Mouse (Mus musculus) c-Kit-negative CD71-positive TER-119-positive erythroid progenitor cells, embryonic 14.5 days (primary cell): ENCODE results near the gene Ilf3.

Source experiments
- DNase-seq: peaks from one replicate; pipeline ENCODE4 v3.0.0-alpha.2; 2013; ENCODE audit warnings: low read depth, low spot score

The Ilf3 gene

GRCm38 (mm10) chr9:21340411-21340810, 27.3 kb upstream of the Ilf3 start:
- DNase-seq, result no peak

- no peak for DNase-seq
These were observed 20.9 kb upstream of the Ilf3 start for GRCm38 (mm10) chr9:21346627-21347365.

- no peak for DNase-seq
These were observed 19.5 kb upstream of the Ilf3 start for GRCm38 (mm10) chr9:21348152-21348551.

GRCm38 (mm10) chr9:21351178-21351577, 16.5 kb upstream of the Ilf3 start:
- DNase-seq, result no peak

- no peak for DNase-seq
These were observed 15.8 kb upstream of the Ilf3 start for GRCm38 (mm10) chr9:21351702-21352377.

GRCm38 (mm10) chr9:21352463-21353372, 15.0 kb upstream of the Ilf3 start:
- no peak for DNase-seq

GRCm38 (mm10) chr9:21353373-21353686, 14.3 kb upstream of the Ilf3 start:
- DNase-seq, result no peak

GRCm38 (mm10) chr9:21354796-21355195, 12.9 kb upstream of the Ilf3 start:
- DNase-seq, result no peak

GRCm38 (mm10) chr9:21356981-21357718, 10.5 kb upstream of the Ilf3 start:
- DNase-seq, result peak; percentile 65

- peak; percentile 76 for DNase-seq
These were observed 990 bp upstream of the Ilf3 start for GRCm38 (mm10) chr9:21366541-21367220.

- peak; percentile 44 for DNase-seq
These were observed 487 bp downstream of the Ilf3 start for GRCm38 (mm10) chr9:21368131-21368584.

GRCm38 (mm10) chr9:21369080-21369479, 1.4 kb downstream of the Ilf3 start:
- no peak for DNase-seq

- no peak for DNase-seq
These were observed 3.2 kb downstream of the Ilf3 start for GRCm38 (mm10) chr9:21370876-21371275.

- no peak for DNase-seq
These were observed 4.8 kb downstream of the Ilf3 start for GRCm38 (mm10) chr9:21372508-21372907.

GRCm38 (mm10) chr9:21379195-21379594, 11.5 kb downstream of the Ilf3 start:
- no peak for DNase-seq

GRCm38 (mm10) chr9:21380868-21381267, 13.2 kb downstream of the Ilf3 start:
- DNase-seq, result no peak

- no peak for DNase-seq
These were observed 16.3 kb downstream of the Ilf3 start for GRCm38 (mm10) chr9:21383966-21384365.

- DNase-seq, result no peak
These were observed 25.0 kb downstream of the Ilf3 start for GRCm38 (mm10) chr9:21392646-21393175.

- DNase-seq, result no peak
These were observed 28.0 kb downstream of the Ilf3 start for GRCm38 (mm10) chr9:21395692-21396091.

GRCm38 (mm10) chr9:21397170-21397569, 29.5 kb downstream of the Ilf3 start:
- no peak for DNase-seq

GRCm38 (mm10) chr9:21401042-21401441, 33.4 kb downstream of the Ilf3 start:
- no peak for DNase-seq
